Mouse (Mus musculus): Measurements from ENCODE around the gene Iqcn. TPM values are rescaled to one million over a fixed set of nuclear protein-coding genes. Genes with fewer than 3 reads are reported as not detected.
A peak's percentile ranks its signal among the peaks of the same experiment; 100 is the strongest.

The Iqcn gene
- total RNA-seq, 2 experiments from 2014 or later: 0.19 TPM; not detected in 1

DNA sequence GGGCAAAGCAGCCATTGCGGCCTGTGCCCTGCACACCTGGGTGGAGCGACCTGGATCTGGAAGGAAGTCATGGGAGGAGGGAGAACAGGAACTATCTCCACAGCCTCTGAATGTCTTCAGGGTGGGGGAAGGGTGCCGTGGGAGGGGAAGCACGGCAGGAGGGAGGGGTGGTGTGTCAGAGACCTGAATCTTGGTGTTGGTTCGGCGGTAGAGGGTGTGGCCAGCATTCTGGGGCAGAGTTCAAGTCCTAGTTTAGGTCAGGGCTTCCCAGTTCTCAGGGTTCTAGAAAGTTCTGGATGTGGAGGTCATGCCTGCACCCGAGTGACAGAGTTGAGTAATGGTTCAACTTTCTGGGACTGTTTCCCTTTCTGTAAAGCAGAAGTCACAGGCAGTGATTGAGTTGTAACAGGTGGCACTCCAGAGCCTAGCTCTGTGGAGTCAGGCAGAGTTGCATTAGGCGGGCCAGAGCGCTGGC lies 16.6 kb downstream of the Iqcn start:
- intact Hi-C loops (cut with DNase I): loop anchor here (2.0 kb wide), 1 partner anchor 33 kb away; no protein-coding TSS in a partner anchor
- peak in 1 of 2 experiments; percentile 35 for DNase-seq (ENCODE audit: extremely low spot score in 1 of 2, low spot score in 2 of 2)

DNA sequence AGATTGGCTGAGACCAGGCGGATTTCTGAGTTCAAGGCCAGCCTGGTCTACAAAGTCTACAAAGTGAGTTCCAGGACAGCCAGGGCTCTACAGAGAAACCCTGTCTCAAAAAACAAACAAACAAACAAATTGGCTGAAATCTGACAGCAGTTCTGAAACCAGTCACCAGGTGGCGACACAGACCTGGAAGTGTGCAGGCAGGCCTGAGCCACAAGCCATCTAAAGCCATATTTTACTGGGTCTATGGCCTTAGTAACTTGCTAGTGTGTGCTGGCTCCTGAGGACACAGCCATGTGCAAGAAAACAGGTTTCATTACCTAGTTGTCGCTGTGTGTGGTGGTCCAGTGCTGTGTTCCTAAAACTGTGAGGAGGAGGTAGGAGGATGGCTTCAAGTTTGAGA lies 17.5 kb downstream of the Iqcn start:
- peak; percentile 67 to 73 for DNase-seq (ENCODE audit: extremely low spot score in 1 of 2, low spot score in 2 of 2)
- intact Hi-C loops (cut with DNase I): loop anchor here (2.0 kb wide), 1 partner anchor 32 kb away; no protein-coding TSS in a partner anchor

GRCm38 (mm10) chr8:70721601-70722000 lies 18.3 kb downstream of the Iqcn start:
- intact Hi-C loops (cut with DNase I): loop anchor here (2.0 kb wide), 1 partner anchor 31 kb away; no protein-coding TSS in a partner anchor

DNA sequence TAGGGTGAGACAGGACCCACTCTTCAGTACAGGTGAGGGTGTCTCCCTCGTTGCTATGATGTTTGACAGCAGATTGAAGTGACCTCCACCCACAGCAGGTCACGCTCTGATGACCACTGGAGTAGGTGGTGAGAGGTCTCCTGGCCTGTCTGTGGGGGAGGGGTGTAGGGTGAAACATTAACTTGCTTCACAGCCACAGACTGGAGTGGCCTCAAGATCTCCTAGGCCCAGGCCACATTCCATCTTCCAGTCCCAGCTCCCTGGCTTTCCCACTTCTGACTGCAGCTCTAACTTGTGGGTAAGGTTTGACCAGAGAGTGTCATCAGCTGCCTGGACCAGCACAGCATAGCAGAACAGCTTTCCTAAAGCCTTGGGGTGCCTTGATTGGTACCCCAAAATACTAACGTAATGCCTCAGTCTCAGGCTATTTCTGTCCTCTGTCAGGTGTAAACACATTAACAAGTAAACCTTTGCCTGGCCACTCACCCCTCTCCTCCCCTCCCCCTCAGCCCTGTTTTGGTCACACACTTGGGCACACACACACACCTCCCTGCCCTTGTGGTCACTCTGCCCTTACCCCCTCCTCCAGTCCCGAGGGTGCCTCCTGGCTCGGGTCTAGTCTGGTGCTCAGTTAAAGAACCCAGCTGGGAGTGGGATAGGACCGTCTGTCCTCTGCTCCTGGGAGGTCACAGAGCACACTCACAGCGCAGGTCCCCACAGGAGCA lies 20.4 kb downstream of the Iqcn start, which contains the start of gene Pde4c:
TSS of gene Pde4c (plus strand) at position 235 of the 725 bp plus-strand sequence.
- intact Hi-C loops (cut with DNase I): loop anchor here (2.0 kb wide), 1 partner anchor 117 kb away; no protein-coding TSS in a partner anchor
- peak in 1 of 2 experiments; percentile 19 for DNase-seq (ENCODE audit: extremely low spot score in 1 of 2, low spot score in 2 of 2)

More at GRCm38 (mm10) chr8:70721601-70722000, 18.3 kb downstream of the Iqcn start:
- peak in 1 of 2 experiments; percentile 27 for DNase-seq (ENCODE audit: extremely low spot score in 1 of 2, low spot score in 2 of 2)

DNA sequence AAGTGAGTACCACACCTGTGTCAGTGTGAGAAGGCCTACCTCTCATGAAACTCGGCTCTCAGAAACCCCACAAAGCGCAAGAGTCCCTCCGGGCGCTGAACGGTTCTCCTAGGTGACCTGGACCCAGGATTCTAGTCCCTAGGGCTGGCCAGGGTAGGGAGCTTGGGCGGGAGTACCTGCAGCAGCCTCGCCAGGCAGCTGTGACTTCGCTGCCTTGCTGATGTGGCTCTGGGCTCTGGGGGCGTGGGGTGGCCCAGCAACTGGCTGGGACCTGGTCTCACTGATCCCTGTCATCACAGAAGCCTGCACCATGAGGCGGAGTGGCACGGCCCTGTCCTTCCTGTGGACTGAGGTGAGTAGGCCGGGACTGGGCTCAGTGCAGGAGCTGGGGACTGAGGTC lies 21.0 kb downstream of the Iqcn start:
- peak in 1 of 2 experiments; percentile 19 for DNase-seq (ENCODE audit: extremely low spot score in 1 of 2, low spot score in 2 of 2)
- intact Hi-C loops (cut with DNase I): no loop called here

GRCm38 (mm10) chr8:70725792-70726447 lies 22.7 kb downstream of the Iqcn start:
- intact Hi-C loops (cut with DNase I): no loop called here
- peak in 1 of 2 experiments; percentile 49 for DNase-seq (ENCODE audit: extremely low spot score in 1 of 2, low spot score in 2 of 2)

GRCm38 (mm10) chr8:70726721-70727120 lies 23.5 kb downstream of the Iqcn start:
- intact Hi-C loops (cut with DNase I): no loop called here

GRCm38 (mm10) chr8:70729808-70730475 lies 26.7 kb downstream of the Iqcn start:
- intact Hi-C loops (cut with DNase I): no loop called here
- peak in 1 of 2 experiments; percentile 30 for DNase-seq (ENCODE audit: extremely low spot score in 1 of 2, low spot score in 2 of 2)

More at GRCm38 (mm10) chr8:70726721-70727120, 23.5 kb downstream of the Iqcn start:
- DNase-seq (ENCODE audit: extremely low spot score in 1 of 2, low spot score in 2 of 2): peak in 1 of 2 experiments; percentile 20

GRCm38 (mm10) chr8:70730956-70731355 lies 27.7 kb downstream of the Iqcn start:
- intact Hi-C loops (cut with DNase I): no loop called here
- DNase-seq (ENCODE audit: extremely low spot score in 1 of 2, low spot score in 2 of 2): peak in 1 of 2 experiments; percentile 12

DNA sequence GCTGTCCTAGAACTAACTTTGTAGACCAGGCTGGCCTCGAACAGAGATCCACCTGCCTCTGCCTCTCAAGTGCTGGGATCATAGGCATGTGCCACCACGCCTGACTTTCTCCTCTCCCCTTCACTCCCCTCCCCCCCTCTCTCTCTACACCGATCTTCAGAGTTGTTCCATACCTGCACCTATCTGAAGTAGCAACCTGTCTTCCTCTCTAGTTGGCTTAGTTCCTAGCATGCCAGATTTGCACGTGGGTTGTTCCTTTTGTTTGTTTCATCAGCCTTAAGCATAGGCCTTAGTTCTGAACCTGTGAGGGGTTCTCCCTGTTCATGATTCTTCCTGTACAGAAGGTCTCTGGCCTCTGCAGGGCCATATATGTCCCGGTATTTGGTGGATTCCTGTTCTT lies 34.4 kb downstream of the Iqcn start:
- intact Hi-C loops (cut with DNase I): no loop called here
- no peak for DNase-seq (ENCODE audit: extremely low spot score in 1 of 2, low spot score in 2 of 2)

DNA sequence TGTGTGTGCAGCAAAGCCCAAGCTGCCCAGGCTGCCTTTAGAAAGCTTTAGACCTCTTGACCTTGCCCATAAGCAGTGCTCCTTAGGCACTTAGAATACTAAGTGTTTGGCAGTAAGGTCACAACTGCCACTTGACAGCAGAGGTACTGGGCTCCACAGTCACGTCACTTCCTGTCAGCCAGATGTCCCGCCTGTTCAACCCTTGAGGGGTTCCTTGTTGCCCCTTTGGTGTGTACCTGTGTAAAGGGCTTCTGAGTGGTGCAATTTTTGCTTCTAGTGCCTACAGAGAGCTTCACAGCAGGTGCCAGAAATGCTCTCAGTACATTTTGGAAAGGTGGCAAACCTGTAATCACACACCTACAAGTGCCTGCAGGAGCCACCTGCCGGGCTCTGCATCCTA lies 35.0 kb downstream of the Iqcn start:
- no peak for DNase-seq (ENCODE audit: extremely low spot score in 1 of 2, low spot score in 2 of 2)
- intact Hi-C loops (cut with DNase I): no loop called here

DNA sequence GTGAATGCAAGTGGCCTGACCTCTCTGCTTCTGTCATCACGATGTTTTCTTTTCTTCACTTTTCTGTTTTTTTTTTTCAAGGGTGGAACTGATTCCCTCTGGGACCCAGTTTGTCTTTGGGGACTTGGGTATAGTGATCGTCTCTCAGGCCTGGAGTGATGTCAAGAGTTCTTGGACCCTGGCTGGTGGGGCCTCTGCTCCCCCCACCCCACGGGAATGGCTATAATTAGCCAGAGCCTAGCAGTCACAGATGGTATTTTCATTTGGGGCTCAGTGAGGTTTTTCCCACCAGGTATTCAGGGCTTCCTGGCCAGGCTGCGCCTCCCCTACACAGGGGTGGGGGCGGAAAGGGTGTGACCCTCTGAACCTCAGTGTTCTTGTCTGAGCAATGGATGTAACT lies 38.4 kb downstream of the Iqcn start:
- intact Hi-C loops (cut with DNase I): no loop called here
- peak in 1 of 2 experiments; percentile 20 for DNase-seq (ENCODE audit: extremely low spot score in 1 of 2, low spot score in 2 of 2)

DNA sequence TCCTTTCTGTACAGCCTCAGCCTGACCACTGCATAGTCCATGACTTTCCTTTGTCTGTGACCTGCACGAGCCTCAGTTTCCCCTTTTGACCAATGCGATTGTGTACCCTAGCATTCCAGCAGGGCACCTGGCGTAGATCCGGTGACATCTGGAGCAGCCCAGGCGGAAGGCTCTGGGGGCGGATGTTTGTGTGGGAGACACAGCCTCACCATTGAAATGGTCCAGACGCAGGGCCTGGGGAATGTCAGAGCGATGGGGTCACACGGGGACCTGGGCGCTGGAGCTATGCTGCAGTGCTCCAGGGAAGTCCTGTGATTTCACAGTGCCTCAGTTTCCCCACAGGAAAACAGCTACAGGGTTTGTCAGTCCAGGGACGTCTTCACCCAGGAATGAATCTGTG lies 38.9 kb downstream of the Iqcn start:
- intact Hi-C loops (cut with DNase I): no loop called here
- peak in 1 of 2 experiments; percentile 20 for DNase-seq (ENCODE audit: extremely low spot score in 1 of 2, low spot score in 2 of 2)

DNA sequence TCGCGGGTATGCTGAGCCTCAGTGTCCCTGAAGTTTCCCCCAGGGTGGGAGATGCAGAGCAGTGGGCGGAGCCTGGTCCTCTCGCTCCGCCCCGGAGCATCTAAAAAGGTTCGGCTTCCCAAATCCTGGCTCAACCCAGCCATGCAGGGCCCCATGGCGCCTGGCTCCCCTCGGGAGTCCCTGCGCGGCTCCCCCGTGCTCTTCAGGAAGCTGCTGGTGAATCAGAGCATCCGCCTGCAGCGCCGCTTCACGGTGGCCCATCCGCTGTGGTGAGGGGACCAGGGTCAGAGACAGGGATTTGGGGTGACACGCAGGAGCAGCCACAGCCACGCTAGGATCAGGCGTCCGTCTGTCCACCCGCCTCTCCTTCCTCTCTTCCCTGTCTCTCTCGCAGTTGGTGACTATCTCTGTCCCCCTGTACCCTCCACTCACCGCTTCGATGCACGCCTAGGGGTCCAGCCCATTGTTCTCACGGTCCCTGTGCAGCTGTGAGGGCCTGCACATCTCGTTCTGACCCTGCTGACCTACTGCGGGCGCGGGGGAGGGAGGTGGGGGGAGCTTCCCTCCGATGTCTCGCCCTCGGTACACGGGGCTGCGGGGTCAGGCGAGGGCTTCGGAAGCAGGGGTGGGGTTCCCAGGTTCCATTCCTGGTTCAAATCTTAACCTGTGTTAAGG lies 39.9 kb downstream of the Iqcn start:
- DNase-seq (ENCODE audit: extremely low spot score in 1 of 2, low spot score in 2 of 2): peak in 1 of 2 experiments; percentile 47
- intact Hi-C loops (cut with DNase I): no loop called here

DNA sequence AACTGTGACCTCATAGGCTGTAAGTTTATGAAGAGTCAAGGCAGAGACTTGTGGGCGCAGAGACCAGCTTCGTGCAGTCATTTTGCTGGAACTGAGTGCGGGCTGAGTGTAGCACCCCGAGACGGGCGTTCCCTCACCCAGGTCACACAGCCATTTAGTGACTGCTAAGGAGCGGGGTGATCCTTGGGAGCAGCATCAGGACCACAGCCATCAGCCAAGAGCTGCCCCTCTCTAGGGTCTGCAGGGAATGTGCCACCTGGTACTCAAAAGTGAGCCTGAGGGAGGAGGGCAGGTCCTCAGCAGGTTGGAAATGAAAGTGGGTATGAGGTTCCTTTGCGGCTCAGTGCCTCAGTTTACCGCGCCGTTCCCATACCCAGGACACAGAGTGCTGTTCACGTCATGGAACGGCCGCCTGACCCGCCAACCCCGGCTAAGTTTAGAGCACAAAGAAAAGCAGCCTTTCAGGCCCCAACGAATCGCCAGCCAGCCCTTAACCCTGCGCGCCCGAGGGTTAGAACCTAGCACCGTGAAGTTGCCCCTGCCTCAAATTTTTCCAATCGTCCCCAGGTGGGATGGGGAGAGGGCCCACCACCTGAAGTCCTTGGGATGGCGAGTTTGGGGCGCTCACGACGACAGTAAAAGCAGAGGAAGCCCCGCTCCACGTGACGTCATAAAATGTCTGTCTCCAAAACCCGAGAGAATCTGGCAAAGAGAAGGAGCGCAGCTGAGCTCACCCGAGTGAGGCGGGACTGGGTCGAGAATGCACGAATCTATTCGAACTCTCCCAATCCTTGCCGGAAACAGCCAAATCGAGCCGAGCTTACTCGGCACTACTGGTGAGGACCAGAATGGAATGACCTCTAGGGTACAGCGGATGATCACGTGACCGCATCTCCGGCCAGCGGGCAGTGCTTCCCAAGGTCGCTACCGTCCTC lies 40.7 kb downstream of the Iqcn start:
- intact Hi-C loops (cut with DNase I): no loop called here
- peak in 1 of 2 experiments; percentile 77 for DNase-seq (ENCODE audit: extremely low spot score in 1 of 2, low spot score in 2 of 2)

DNA sequence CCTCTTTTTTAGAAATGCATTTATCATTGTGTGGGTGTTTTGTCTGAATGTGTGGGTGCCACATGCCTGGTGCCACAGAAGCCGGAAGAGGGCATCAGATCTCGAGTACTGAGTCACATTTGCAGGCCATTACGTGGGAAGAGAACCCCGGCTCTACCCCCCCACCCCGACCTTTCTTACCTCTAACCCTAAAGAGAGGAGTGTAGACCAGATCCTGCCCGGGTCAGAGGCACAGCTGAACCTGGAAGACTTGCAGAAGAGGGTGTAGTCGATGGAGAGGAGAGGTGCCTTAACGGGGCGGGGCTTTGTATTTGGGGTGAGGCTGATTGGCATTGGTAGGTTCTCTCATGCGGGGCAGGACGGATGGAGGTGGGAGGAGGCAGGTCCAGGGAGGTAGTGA lies 41.5 kb downstream of the Iqcn start:
- intact Hi-C loops (cut with DNase I): no loop called here
- peak in 1 of 2 experiments; percentile 27 for DNase-seq (ENCODE audit: extremely low spot score in 1 of 2, low spot score in 2 of 2)

GRCm38 (mm10) chr8:70745691-70746220 lies 42.5 kb downstream of the Iqcn start:
- peak in 1 of 2 experiments; percentile 23 for DNase-seq (ENCODE audit: extremely low spot score in 1 of 2, low spot score in 2 of 2)
- intact Hi-C loops (cut with DNase I): no loop called here

Measured in left cerebral cortex, postnatal 10 days (tissue).